Mouse (Mus musculus): Measurements from ENCODE around the gene Gfral. TPM values are rescaled to one million over a fixed set of nuclear protein-coding genes. Genes with fewer than 3 reads are reported as not detected.
A peak's percentile ranks its signal among the peaks of the same experiment; 100 is the strongest.

Gene Gfral
- total RNA-seq, 1 experiment from 2014 or later, result not detected

DNA sequence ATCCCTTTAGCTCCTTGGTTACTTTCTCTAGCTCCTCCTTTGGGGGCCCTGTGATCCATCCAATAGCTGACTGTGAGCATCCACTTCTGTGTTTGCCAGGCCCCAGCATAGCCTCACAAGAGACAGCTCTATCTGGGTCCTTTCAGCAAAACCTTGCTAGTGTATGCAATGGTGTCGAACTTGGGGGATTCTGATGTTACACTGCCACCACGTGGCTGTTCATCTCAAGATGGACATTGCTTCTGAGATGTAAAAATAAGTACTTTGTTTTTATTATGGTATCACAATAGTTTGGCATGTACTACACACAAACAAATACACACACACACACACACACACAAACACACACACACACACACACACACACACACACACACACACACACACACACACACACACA is 90.6 kb downstream of the Gfral start:
- peak; percentile 70 for DNase-seq

Other genes with a start within 250 kb of the Gfral start
- 2.6 and 3.2 TPM in 2 replicates for gene Hmgcll1, start 198.8 kb downstream of the Gfral start, total RNA-seq (2021)
- 0.33 and 0.60 TPM in 2 replicates for gene Hcrtr2, start 110.2 kb upstream of the Gfral start, total RNA-seq (2021)